ENCODE assay signal across 12 mouse cellular contexts in the genomic region with DNA sequence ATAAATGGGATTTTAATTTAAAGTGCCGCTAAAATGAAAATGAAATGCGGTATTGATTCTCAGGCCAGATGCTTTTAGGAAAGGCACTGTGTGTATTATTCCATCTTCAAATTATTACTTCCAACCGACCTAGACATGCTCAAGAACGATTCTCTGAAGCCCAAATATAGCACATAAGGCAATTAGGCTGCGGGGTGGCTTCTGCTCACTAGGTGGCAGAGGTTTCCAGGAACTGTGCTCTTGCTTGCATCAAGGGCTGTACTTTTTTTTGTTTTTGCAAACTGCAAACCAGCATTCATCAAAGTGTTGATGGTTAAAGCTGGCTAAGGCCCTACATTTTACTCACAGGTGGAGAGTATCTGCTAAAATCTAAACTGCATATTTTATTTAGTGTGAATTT.
A peak's percentile ranks its signal among the peaks of the same experiment; 100 is the strongest.
DNase-seq lines count a peak whose midpoint lies in the region; ATAC-seq and TF ChIP-seq lines count a peak whose summit lies in the region.
"Had no signal": no experiment of that assay in that cellular context is flagged by ENCODE, and none has a peak within 500 bp of the region (broad histone marks: within the 10 kb centered on the region; RNA-seq: fewer than 3 reads in every experiment).

No protein-coding gene starts in this region.

- H3K9ac ChIP-seq in hindbrain, embryonic 15.5 days: no peak overlapping the region
- no peak overlapping the region for H3K9ac ChIP-seq in heart, embryonic 11.5 days (ENCODE audit: low read depth, low read length)
- H3K9ac ChIP-seq: intestine, embryonic 15.5 days; limb, embryonic 13.5 days had no signal

- peak; percentile 17 for DNase-seq in adrenal gland, postnatal 10 days
- no peak for DNase-seq in adrenal gland, adult 8-10 months
- no peak for DNase-seq in layer of hippocampus, adult 2 months (ENCODE audit: low spot score in 2 of 2)
- DNase-seq in layer of hippocampus, adult 9-10 months (ENCODE audit: low spot score): no peak
- peak; percentile 7 for DNase-seq in ES-CJ7 (ENCODE audit: low read depth, low spot score)
- no peak for DNase-seq in gastrocnemius, postnatal 10 days
- DNase-seq: cerebellum, postnatal 25 days; gastrocnemius, postnatal 36 days had no signal

- WGBS in hindbrain, embryonic 15.5 days: 51% methylated on average over 5 of the region's 5 CpGs
- WGBS in heart, embryonic 11.5 days (ENCODE audit: insufficient replicate concordance): 55% methylated on average over 5 of the region's 5 CpGs

- no peaks in the 10 kb centered on the region for H3K4me1 ChIP-seq in hindbrain, embryonic 15.5 days (replicated peaks)
- no peaks in the 10 kb centered on the region for H3K4me1 ChIP-seq in heart, embryonic 11.5 days (ENCODE audit: control insufficient read depth, insufficient read depth, low read length)
- H3K4me1 ChIP-seq: intestine, embryonic 15.5 days; limb, embryonic 13.5 days had no signal

- TF ChIP-seq CTCF in layer of hippocampus, adult 2 months (conservative IDR thresholded peaks at IDR 0.05): peak; percentile 73

- no peak overlapping the region for H3K4me3 ChIP-seq in layer of hippocampus, adult 2 months
- H3K4me3 ChIP-seq in hindbrain, embryonic 15.5 days: no peak overlapping the region
- no peak overlapping the region for H3K4me3 ChIP-seq in heart, embryonic 11.5 days (ENCODE audit: low read depth, low read length)
- H3K4me3 ChIP-seq: intestine, embryonic 15.5 days; limb, embryonic 13.5 days had no signal

- peak; percentile 42; the same call in 1 of the 2 replicates for ATAC-seq in hindbrain, embryonic 15.5 days (ENCODE audit: low FRiP score, low read depth)
- no peak for ATAC-seq in heart, embryonic 11.5 days (replicated peaks; ENCODE audit: insufficient number of reproducible peaks, low FRiP score, low TSS enrichment)
- ATAC-seq: intestine, embryonic 15.5 days had no signal

- no peaks in the 10 kb centered on the region for H3K36me3 ChIP-seq in hindbrain, embryonic 15.5 days
- H3K36me3 ChIP-seq in heart, embryonic 11.5 days (ENCODE audit: control insufficient read depth, insufficient read depth, low read length): no peaks in the 10 kb centered on the region
- H3K36me3 ChIP-seq: intestine, embryonic 15.5 days; limb, embryonic 13.5 days had no signal

- no peak overlapping the region for H3K27ac ChIP-seq in layer of hippocampus, adult 2 months
- no peak overlapping the region for H3K27ac ChIP-seq in hindbrain, embryonic 15.5 days (replicated peaks)
- H3K27ac ChIP-seq in heart, embryonic 11.5 days (ENCODE audit: low read depth, low read length): no peak overlapping the region
- H3K27ac ChIP-seq: intestine, embryonic 15.5 days; limb, embryonic 13.5 days had no signal

- H3K9me3 ChIP-seq in hindbrain, embryonic 15.5 days: no peaks in the 10 kb centered on the region
- H3K9me3 ChIP-seq in heart, embryonic 11.5 days (replicated peaks; ENCODE audit: control insufficient read depth, low read length): no peaks in the 10 kb centered on the region
- H3K9me3 ChIP-seq: intestine, embryonic 15.5 days; limb, embryonic 13.5 days had no signal

- no peak overlapping the region for H3K4me2 ChIP-seq in hindbrain, embryonic 15.5 days
- no peak overlapping the region for H3K4me2 ChIP-seq in heart, embryonic 11.5 days
- H3K4me2 ChIP-seq: intestine, embryonic 15.5 days; limb, embryonic 13.5 days had no signal

- H3K27me3 ChIP-seq in hindbrain, embryonic 15.5 days: no peaks in the 10 kb centered on the region
- no peaks in the 10 kb centered on the region for H3K27me3 ChIP-seq in heart, embryonic 11.5 days (ENCODE audit: control insufficient read depth, insufficient read depth, low read length)
- H3K27me3 ChIP-seq: intestine, embryonic 15.5 days; limb, embryonic 13.5 days had no signal

Comparison
In these comparisons a context has a peak if more than half of its experiments do, and no peak if none do; other contexts are left out.
1. DNase-seq: peak in adrenal gland, postnatal 10 days (single experiment) and ES-CJ7 (single experiment); none in adrenal gland, adult 8-10 months (single experiment), layer of hippocampus, adult 2 months (0 of 2), layer of hippocampus, adult 9-10 months (single experiment) and gastrocnemius, postnatal 10 days (single experiment).